Mouse (Mus musculus): ENCODE data around the gene Gramd1b. TPM values are rescaled to one million over a fixed set of nuclear protein-coding genes. Genes with fewer than 3 reads are reported as not detected.

Gene Gramd1b
- polyA plus RNA-seq, 1 experiment from 2014 or later = 5.8 TPM

DNA sequence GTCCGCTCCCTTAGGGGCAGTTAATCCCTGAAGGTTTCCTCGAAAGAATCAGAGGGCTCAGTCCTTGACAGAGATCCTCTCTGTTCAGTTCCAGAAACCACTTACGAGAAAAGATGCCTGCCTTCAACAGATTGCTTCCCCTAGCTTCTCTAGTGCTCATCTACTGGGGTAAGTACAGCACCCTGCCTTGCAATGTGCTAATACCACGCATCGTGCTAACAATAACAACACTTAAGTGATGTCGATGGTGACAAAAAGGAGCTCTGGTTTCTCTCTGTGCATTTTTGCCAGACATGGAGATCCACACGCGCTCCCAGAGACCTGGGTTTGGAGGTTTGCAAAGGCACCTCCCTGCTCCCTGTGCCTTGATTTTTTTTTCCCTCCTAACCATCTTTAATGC is 261.3 kb downstream of the Gramd1b start:
- H3K36me3 ChIP-seq = no peaks in the 10 kb centered on the region
- H3K9me3 ChIP-seq = no peaks in the 10 kb centered on the region
- peaks cover 23% of the 10 kb centered on the region for H3K4me1 ChIP-seq
- H3K27me3 ChIP-seq (replicated peaks) = peaks cover 39% of the 10 kb centered on the region
- 25% methylated on average over 8 of the region's 8 CpGs for WGBS
- H3K4me3 ChIP-seq = peak overlapping the region; percentile 45
- H3K4me2 ChIP-seq = peak overlapping the region; percentile 73
- no peak for ATAC-seq (ENCODE audit: extremely low read depth, insufficient number of reproducible peaks, low FRiP score, low TSS enrichment)
- no peak overlapping the region for H3K9ac ChIP-seq
- H3K27ac ChIP-seq (replicated peaks) = no peak overlapping the region

GRCm38 (mm10) chr9:40269103-40269861 is 261.9 kb downstream of the Gramd1b start, which contains the start of gene Scn3b:
Gene Scn3b, plus strand, starts transcription at chr9:40269217.
- H3K9ac ChIP-seq = no peak within 1 kb of the TSS
- WGBS = 2% methylated on average over 41 of the region's 42 CpGs
- 0 out of 2 replicates have a peak, but pooled peaks have one; percentile 53 for ATAC-seq (ENCODE audit: extremely low read depth, insufficient number of reproducible peaks, low FRiP score, low TSS enrichment)
- H3K4me1 ChIP-seq = peaks cover 23% of the 10 kb centered on the region
- H3K4me3 ChIP-seq = peak within 1 kb of the TSS; percentile 45
- H3K9me3 ChIP-seq = no peaks in the 10 kb centered on the region
- peak within 1 kb of the TSS; percentile 73 for H3K4me2 ChIP-seq
- no peaks in the 10 kb centered on the region for H3K36me3 ChIP-seq
- no peak within 1 kb of the TSS for H3K27ac ChIP-seq (replicated peaks)
- peaks cover 39% of the 10 kb centered on the region for H3K27me3 ChIP-seq (replicated peaks)

DNA sequence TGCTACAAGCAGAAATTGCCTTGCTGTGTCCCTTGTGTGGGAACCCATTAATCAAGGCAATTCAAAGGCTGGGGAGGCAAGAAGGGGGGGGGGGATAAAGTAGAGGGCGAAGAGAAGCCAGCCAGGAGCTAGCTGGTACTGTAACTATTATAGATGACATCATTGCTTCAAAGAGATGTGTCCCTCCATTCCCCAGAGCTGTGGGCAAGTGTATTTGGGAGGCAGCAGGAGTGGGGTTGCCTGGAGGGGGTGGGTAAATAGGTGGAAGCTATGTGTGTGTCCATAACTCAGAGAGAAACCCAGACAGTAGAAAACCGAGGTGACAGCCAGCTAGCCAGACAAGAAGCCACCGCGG is 262.5 kb downstream of the Gramd1b start:
- Histone ChIP-seq H3K9ac (no peak overlapping the region), H3K4me2 (peak overlapping the region; percentile 73), H3K27ac (replicated peaks) (no peak overlapping the region), H3K4me3 (peak overlapping the region; percentile 45), H3K9me3 (no peaks in the 10 kb centered on the region), H3K4me1 (peaks cover 21% of the 10 kb centered on the region), H3K36me3 (no peaks in the 10 kb centered on the region), H3K27me3 (replicated peaks) (peaks cover 39% of the 10 kb centered on the region)
- ATAC-seq (ENCODE audit: extremely low read depth, insufficient number of reproducible peaks, low FRiP score, low TSS enrichment) = no peak
- WGBS = 10% methylated on average over 4 of the region's 4 CpGs

DNA sequence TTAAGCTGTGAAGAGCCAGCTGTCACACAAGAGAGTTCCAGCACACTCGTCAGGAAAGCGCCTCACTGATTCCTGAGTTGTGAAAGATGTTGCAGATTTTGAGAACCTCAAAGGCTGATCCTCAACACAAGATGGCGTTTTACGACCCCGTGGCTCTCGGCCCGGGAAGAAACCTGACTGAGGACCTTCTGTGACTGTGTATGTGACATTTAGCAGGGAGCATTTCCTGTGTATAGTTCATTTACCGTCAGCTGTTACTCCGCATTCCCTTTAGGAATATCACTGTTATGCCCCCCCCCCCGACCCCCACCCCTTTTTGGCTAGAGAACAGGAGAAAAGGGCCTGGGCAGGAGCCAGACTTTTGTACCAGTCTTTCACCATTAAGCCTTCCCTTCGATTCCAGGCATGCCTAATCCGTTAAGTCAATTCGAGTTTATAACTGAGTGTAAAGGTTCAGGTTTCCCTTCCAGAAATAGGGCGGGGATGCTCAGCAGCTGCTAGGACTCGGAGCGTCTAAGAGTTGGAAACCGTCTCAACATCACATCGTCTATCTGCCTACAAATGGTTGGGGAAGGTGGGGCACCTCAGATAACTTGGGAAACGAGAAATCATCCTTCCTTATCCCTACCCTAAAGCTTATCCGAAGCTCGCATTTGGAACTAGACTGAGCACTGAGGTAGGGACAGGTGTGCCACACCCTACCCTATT is 263.0 kb downstream of the Gramd1b start:
- Histone ChIP-seq H3K9me3 (no peaks in the 10 kb centered on the region), H3K27me3 (replicated peaks) (peaks cover 39% of the 10 kb centered on the region), H3K27ac (replicated peaks) (no peak overlapping the region), H3K9ac (no peak overlapping the region), H3K4me2 (peak overlapping the region; percentile 73), H3K4me1 (peaks cover 17% of the 10 kb centered on the region), H3K36me3 (no peaks in the 10 kb centered on the region), H3K4me3 (peak overlapping the region; percentile 45; the same call in 1 of the 2 replicates)
- no peak for ATAC-seq (ENCODE audit: extremely low read depth, insufficient number of reproducible peaks, low FRiP score, low TSS enrichment)
- WGBS = 19% methylated on average over 21 of the region's 21 CpGs

- ATAC-seq (ENCODE audit: extremely low read depth, insufficient number of reproducible peaks, low FRiP score, low TSS enrichment) = no peak
- WGBS = 40% methylated on average over 6 of the region's 6 CpGs
- Histone ChIP-seq H3K4me2 (no peak overlapping the region), H3K27ac (replicated peaks) (no peak overlapping the region), H3K36me3 (no peaks in the 10 kb centered on the region), H3K9ac (no peak overlapping the region), H3K4me1 (peaks cover 9% of the 10 kb centered on the region), H3K27me3 (replicated peaks) (peaks cover 19% of the 10 kb centered on the region), H3K9me3 (no peaks in the 10 kb centered on the region), H3K4me3 (no peak overlapping the region)
Observed at GRCm38 (mm10) chr9:40263874-40264273, 267.3 kb downstream of the Gramd1b start.

DNA sequence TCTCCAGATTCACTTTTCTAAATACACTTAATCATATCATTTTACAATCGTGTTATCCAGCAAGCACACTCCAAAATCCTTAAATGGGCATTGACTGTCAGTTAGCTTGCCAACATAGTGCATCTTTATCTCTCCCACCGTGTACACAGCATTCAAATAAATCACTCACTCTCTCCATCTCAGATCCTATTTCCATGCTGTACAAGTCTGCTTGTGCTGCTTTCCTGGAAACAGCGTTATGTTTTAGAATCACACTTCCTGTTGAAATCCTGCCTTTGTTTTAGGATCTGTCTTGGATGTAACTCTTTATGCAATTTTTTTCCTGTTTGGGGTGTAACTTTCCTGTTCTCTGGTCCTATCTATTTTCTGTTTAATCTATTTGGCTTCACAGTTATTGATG is 278.7 kb downstream of the Gramd1b start:
- no peak overlapping the region for H3K9ac ChIP-seq
- H3K27me3 ChIP-seq (replicated peaks) = no peaks in the 10 kb centered on the region
- H3K4me1 ChIP-seq = peaks cover 5% of the 10 kb centered on the region; the same call in 1 of the 2 replicates
- 41% methylated on average over 3 of the region's 3 CpGs for WGBS
- no peaks in the 10 kb centered on the region for H3K36me3 ChIP-seq
- H3K4me3 ChIP-seq = no peak overlapping the region
- no peak overlapping the region for H3K4me2 ChIP-seq
- H3K9me3 ChIP-seq = peaks cover 6% of the 10 kb centered on the region
- no peak overlapping the region for H3K27ac ChIP-seq (replicated peaks)
- no peak for ATAC-seq (ENCODE audit: extremely low read depth, insufficient number of reproducible peaks, low FRiP score, low TSS enrichment)

- 0 out of 2 replicates have a peak overlapping the region, but pooled peaks have one; percentile 5 for H3K27ac ChIP-seq (replicated peaks)
- H3K4me3 ChIP-seq = no peak overlapping the region
- no peak overlapping the region for H3K9ac ChIP-seq
- H3K27me3 ChIP-seq (replicated peaks) = no peaks in the 10 kb centered on the region
- WGBS = 18% methylated on average over 1 of the region's 1 CpGs
- H3K4me1 ChIP-seq = peaks cover 28% of the 10 kb centered on the region
- no peak overlapping the region for H3K4me2 ChIP-seq
- H3K9me3 ChIP-seq = peaks cover 6% of the 10 kb centered on the region
- no peaks in the 10 kb centered on the region for H3K36me3 ChIP-seq
- ATAC-seq (ENCODE audit: extremely low read depth, insufficient number of reproducible peaks, low FRiP score, low TSS enrichment) = no peak
Observed at GRCm38 (mm10) chr9:40249106-40249505, 282.1 kb downstream of the Gramd1b start.

DNA sequence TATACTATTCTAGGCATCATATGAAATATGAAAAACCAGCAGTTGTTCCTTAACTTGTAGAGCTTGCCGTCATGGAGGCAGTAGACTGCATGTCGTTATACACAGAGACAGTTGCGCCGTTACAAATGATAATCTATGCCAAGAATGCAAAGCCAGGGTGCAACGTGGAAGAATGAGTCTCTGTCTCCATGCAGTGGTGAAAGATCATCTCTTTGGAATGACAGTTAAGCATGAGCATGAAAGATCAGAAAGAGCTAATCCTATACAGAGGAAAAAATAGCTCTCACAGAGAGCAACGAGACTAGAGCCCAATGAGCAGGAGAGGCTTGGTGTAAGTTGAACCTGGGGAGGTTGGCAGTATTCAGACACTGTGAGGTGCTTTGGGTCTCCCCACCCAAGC is 284.5 kb downstream of the Gramd1b start:
- H3K4me2 ChIP-seq = no peak overlapping the region
- H3K27me3 ChIP-seq (replicated peaks) = no peaks in the 10 kb centered on the region
- peaks cover 37% of the 10 kb centered on the region for H3K4me1 ChIP-seq
- peaks cover 6% of the 10 kb centered on the region for H3K9me3 ChIP-seq
- no peak overlapping the region for H3K4me3 ChIP-seq
- H3K27ac ChIP-seq (replicated peaks) = peak overlapping the region; percentile 2; the same call in 1 of the 2 replicates
- 43% methylated on average over 6 of the region's 6 CpGs for WGBS
- ATAC-seq (ENCODE audit: extremely low read depth, insufficient number of reproducible peaks, low FRiP score, low TSS enrichment) = no peak
- H3K9ac ChIP-seq = no peak overlapping the region
- no peaks in the 10 kb centered on the region for H3K36me3 ChIP-seq

DNA sequence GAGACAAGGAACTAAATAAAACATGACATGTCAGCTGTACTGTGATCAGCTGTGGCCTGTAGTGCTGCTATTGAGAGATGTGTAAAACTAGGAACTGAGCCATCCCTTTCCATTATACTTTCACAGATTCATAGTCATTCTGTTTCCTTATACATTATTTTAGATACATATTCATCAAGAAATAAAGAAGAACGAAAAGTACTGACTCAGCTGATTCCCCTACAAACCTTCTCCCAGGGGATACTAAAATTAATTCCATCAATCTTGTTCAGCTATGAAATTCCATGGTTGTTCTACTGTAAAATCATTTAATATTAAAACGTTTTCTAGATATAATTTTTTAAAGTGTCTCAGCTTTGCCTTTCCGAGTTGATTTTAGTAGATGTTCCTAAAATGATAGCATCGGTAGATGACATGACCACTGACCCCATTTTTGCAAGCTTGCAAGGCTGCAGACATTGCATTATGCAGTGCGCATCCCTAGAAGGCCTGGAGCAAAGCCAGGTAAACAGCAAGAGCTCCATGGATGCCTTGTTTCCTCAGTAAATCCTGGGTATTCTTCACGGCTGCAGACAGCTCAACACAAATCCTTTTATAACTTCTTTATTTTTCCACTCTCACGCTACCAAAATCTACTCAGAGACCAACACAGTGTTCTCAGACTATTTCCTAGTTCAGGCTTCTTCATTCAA is 285.1 kb downstream of the Gramd1b start:
- Histone ChIP-seq H3K36me3 (no peaks in the 10 kb centered on the region), H3K4me2 (0 out of 2 replicates have a peak overlapping the region, but pooled peaks have one; percentile 47), H3K9me3 (peaks cover 6% of the 10 kb centered on the region), H3K4me1 (peaks cover 42% of the 10 kb centered on the region), H3K27ac (replicated peaks) (peak overlapping the region; percentile 81), H3K9ac (no peak overlapping the region), H3K4me3 (no peak overlapping the region), H3K27me3 (replicated peaks) (peaks cover 1% of the 10 kb centered on the region)
- WGBS = 73% methylated on average over 7 of the region's 7 CpGs
- no peak for ATAC-seq (ENCODE audit: extremely low read depth, insufficient number of reproducible peaks, low FRiP score, low TSS enrichment)

DNA sequence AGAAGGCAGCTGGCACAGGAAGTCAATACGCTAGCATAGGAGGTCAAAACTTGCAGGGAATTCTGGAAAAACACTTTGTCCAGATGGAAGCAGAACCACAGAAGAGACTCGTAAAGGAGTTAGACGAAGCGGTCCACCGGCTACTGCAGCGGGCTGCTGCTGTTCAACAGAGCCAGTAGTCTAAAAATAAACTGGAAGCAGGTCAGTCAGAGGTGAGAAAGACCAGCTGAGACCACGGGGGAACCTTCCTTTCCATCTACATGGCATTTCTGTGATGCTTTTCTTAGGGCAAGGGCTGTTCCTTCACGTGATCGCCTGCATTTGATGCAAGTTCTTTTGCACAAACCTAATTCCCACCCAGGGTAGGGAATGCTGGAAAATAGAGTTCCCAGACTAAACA is 285.7 kb downstream of the Gramd1b start:
- Histone ChIP-seq H3K4me3 (no peak overlapping the region), H3K4me1 (peaks cover 47% of the 10 kb centered on the region), H3K9me3 (peaks cover 6% of the 10 kb centered on the region), H3K4me2 (peak overlapping the region; percentile 47), H3K27ac (replicated peaks) (peak overlapping the region; percentile 81), H3K9ac (0 out of 2 replicates have a peak overlapping the region, but pooled peaks have one; percentile 28), H3K27me3 (replicated peaks) (peaks cover 8% of the 10 kb centered on the region), H3K36me3 (no peaks in the 10 kb centered on the region)
- WGBS = 35% methylated on average over 9 of the region's 9 CpGs
- no peak for ATAC-seq (ENCODE audit: extremely low read depth, insufficient number of reproducible peaks, low FRiP score, low TSS enrichment)
